Mouse (Mus musculus) stomach, postnatal 0 days (tissue): ENCODE results near the gene 4932414N04Rik. TPM values are rescaled to one million over a fixed set of nuclear protein-coding genes. Genes with fewer than 3 reads are reported as not detected.
A peak's percentile ranks its signal among the peaks of the same experiment; 100 is the strongest.
"Not testable (repeated sequence)": the region's sequence is repeated elsewhere in the genome, so short reads cannot be mapped to it uniquely, and the experiment has no call there.

ENCODE experiments used
- ATAC-seq: fragments of 200-750 bp; cut with Nextera tagmentation; 2 replicates; pipeline ENCODE4 v1.8.0; 2017; ENCODE audit not compliant: low FRiP score, low TSS enrichment
- DNase-seq: peaks from one replicate; pipeline ENCODE4 v3.0.0-alpha.2; 2016; ENCODE audit warnings: low spot score
- H3K27ac ChIP-seq: fragments of 300-500 bp; sonication (generic); replicated peaks from 2 replicates; pipeline ENCODE4 v1.5.1; 2014; ENCODE audit warnings: mild to moderate bottlenecking, control low read depth
- H3K27me3 ChIP-seq: fragments of 300-500 bp; sonication (generic); 2 replicates; pipeline ENCODE4 v1.6.1; 2014; ENCODE audit warnings: low read length; ENCODE audit not compliant: control insufficient read depth, insufficient read depth
- H3K36me3 ChIP-seq: fragments of 300-500 bp; sonication (generic); 2 replicates; pipeline ENCODE4 v1.6.1; 2014; ENCODE audit warnings: low read length, mixed read lengths; ENCODE audit not compliant: control insufficient read depth, insufficient read depth
- H3K4me1 ChIP-seq: fragments of 300-500 bp; sonication (generic); replicated peaks from 2 replicates; pipeline ENCODE4 v1.6.1; 2014; ENCODE audit warnings: antibody characterized with exemption; ENCODE audit not compliant: control insufficient read depth, insufficient read depth
- H3K4me2 ChIP-seq: fragments of 300-500 bp; sonication (generic); replicated peaks from 2 replicates; pipeline ENCODE4 v1.6.1; 2014; ENCODE audit warnings: low read depth, mild to moderate bottlenecking, control low read depth, moderate library complexity
- H3K4me3 ChIP-seq: fragments of 300-500 bp; sonication (generic); 2 replicates; pipeline ENCODE4 v1.5.1; 2014; ENCODE audit warnings: low read depth, low read length, control low read depth
- H3K9ac ChIP-seq: fragments of 300-500 bp; sonication (generic); 2 replicates; pipeline ENCODE4 v1.6.1; 2014; ENCODE audit warnings: mild to moderate bottlenecking, low read length, control low read depth, mixed read lengths
- H3K9me3 ChIP-seq: fragments of 300-500 bp; sonication (generic); 2 replicates; pipeline ENCODE4 v1.6.1; 2016; ENCODE audit warnings: low read length; ENCODE audit not compliant: control insufficient read depth
- CTCF ChIP-seq: IDR thresholded peaks from 2 replicates; pipeline ENCODE4 v1.5.1; 2016; ENCODE audit warnings: antibody characterized with exemption, low read depth, mild to moderate bottlenecking, moderate library complexity
- EP300 ChIP-seq: optimal IDR thresholded peaks from 2 replicates; pipeline ENCODE3; 2016; ENCODE audit warnings: antibody characterized with exemption
- WGBS: fragments of 180-500 bp; shearing (Covaris S2); extraction: QIAGEN DNeasy Blood & Tissue Kit; methylation state at CpG from one replicate; pipeline ENCODE4 v1.1.7; 2014; 5-methylcytosine and 5-hydroxymethylcytosine counted together
- polyA plus RNA-seq: library from polyadenylated mRNA; unstranded; fragments of >200 nt; fragmentation: Nextera tagmentation; extraction: Ambion mirVana; gene quantifications from 2 replicates; pipeline ENCODE4 v1.2.1, GENCODE M21; 2015

Gene 4932414N04Rik
- polyA plus RNA-seq, 1 experiment from 2014 or later: not detected

- H3K4me1 ChIP-seq: no peaks in the 10 kb centered on the region
- H3K4me2 ChIP-seq: no peak overlapping the region
- H3K9me3 ChIP-seq: no peaks in the 10 kb centered on the region
- 70% methylated on average over 1 of the region's 1 CpGs for WGBS
- H3K27ac ChIP-seq: no peak overlapping the region
- H3K27me3 ChIP-seq: no peaks in the 10 kb centered on the region
- TF ChIP-seq EP300 (no peak), CTCF (no peak)
- H3K9ac ChIP-seq: no peak overlapping the region
- ATAC-seq (no peak), DNase-seq (no peak)
- no peak overlapping the region for H3K4me3 ChIP-seq
- no peaks in the 10 kb centered on the region for H3K36me3 ChIP-seq
Measured at GRCm38 (mm10) chr2:68765371-68765770, 109.1 kb downstream of the 4932414N04Rik start.

- WGBS: 46% methylated on average over 6 of the region's 6 CpGs
- no peaks in the 10 kb centered on the region for H3K36me3 ChIP-seq
Measured at GRCm38 (mm10) chr2:68767186-68767890, 111.1 kb downstream of the 4932414N04Rik start.

GRCm38 (mm10) chr2:68782268-68783132 is 126.2 kb downstream of the 4932414N04Rik start:
- H3K9me3 ChIP-seq: no peaks in the 10 kb centered on the region
- H3K4me3 ChIP-seq: peak overlapping the region; percentile 5; the same call in 1 of the 2 replicates
- 36% methylated on average over 16 of the region's 16 CpGs for WGBS
- ATAC-seq: no peak
- H3K27me3 ChIP-seq: no peaks in the 10 kb centered on the region
- 0 out of 2 replicates have a peak overlapping the region, but pooled peaks have one; percentile 10 for H3K27ac ChIP-seq
- no peaks in the 10 kb centered on the region for H3K36me3 ChIP-seq
- no peak overlapping the region for H3K9ac ChIP-seq
- peak overlapping the region; percentile 29 for H3K4me2 ChIP-seq
- no peak for DNase-seq
- no peak for TF ChIP-seq EP300
- no peak for TF ChIP-seq CTCF
- H3K4me1 ChIP-seq: no peaks in the 10 kb centered on the region

More at GRCm38 (mm10) chr2:68767186-68767890, 111.1 kb downstream of the 4932414N04Rik start:
- no peak for TF ChIP-seq EP300
- TF ChIP-seq CTCF: no peak
- no peaks in the 10 kb centered on the region for H3K4me1 ChIP-seq
- no peak overlapping the region for H3K4me2 ChIP-seq
- no peak overlapping the region for H3K4me3 ChIP-seq
- H3K27ac ChIP-seq: no peak overlapping the region
- DNase-seq (no peak), ATAC-seq (no peak)
- no peaks in the 10 kb centered on the region for H3K9me3 ChIP-seq
- H3K9ac ChIP-seq: no peak overlapping the region
- no peaks in the 10 kb centered on the region for H3K27me3 ChIP-seq

- H3K36me3 ChIP-seq, H3K4me3 ChIP-seq, H3K4me1 ChIP-seq, H3K9ac ChIP-seq, H3K9me3 ChIP-seq, H3K27ac ChIP-seq, ATAC-seq, DNase-seq, H3K27me3 ChIP-seq, H3K4me2 ChIP-seq: not testable (repeated sequence)
- WGBS: 92% methylated on average over 8 of the region's 8 CpGs
Measured at GRCm38 (mm10) chr2:68783664-68784063, 127.4 kb downstream of the 4932414N04Rik start.

- DNase-seq: peak; percentile 82
- peak; percentile 84 for ATAC-seq
- no peaks in the 10 kb centered on the region for H3K27me3 ChIP-seq
- H3K9ac ChIP-seq: no peak overlapping the region
- no peaks in the 10 kb centered on the region for H3K4me1 ChIP-seq
- no peak overlapping the region for H3K4me3 ChIP-seq
- no peaks in the 10 kb centered on the region for H3K9me3 ChIP-seq
- no peaks in the 10 kb centered on the region for H3K36me3 ChIP-seq
- TF ChIP-seq CTCF: peak; percentile 93
- TF ChIP-seq EP300: no peak
- WGBS: 30% methylated on average over 5 of the region's 5 CpGs
- H3K4me2 ChIP-seq: no peak overlapping the region
- H3K27ac ChIP-seq: no peak overlapping the region
Measured at GRCm38 (mm10) chr2:68784710-68785427, 128.6 kb downstream of the 4932414N04Rik start.
